Mouse (Mus musculus) frontal cortex, adult 2 months (tissue): ENCODE results near the gene Ism1. TPM values are rescaled to one million over a fixed set of nuclear protein-coding genes. Genes with fewer than 3 reads are reported as not detected.

Experiments
- DNase-seq, 2 experiments: peaks; one replicate each; pipeline ENCODE4 v3.0.0; 2022; ENCODE audit warnings: low spot score in 1 of 2; ENCODE audit errors: extremely low spot score in 1 of 2
- polyA plus RNA-seq: library from polyadenylated mRNA; depleted of rRNA; stranded (reverse); fragments of >200 nt; gene quantifications from 2 replicates; pipeline ENCODE4 v1.2.3, GENCODE M21; 2012; rRNA removed

Gene Ism1
- polyA plus RNA-seq, 1 experiment, result 3.9 TPM

DNA sequence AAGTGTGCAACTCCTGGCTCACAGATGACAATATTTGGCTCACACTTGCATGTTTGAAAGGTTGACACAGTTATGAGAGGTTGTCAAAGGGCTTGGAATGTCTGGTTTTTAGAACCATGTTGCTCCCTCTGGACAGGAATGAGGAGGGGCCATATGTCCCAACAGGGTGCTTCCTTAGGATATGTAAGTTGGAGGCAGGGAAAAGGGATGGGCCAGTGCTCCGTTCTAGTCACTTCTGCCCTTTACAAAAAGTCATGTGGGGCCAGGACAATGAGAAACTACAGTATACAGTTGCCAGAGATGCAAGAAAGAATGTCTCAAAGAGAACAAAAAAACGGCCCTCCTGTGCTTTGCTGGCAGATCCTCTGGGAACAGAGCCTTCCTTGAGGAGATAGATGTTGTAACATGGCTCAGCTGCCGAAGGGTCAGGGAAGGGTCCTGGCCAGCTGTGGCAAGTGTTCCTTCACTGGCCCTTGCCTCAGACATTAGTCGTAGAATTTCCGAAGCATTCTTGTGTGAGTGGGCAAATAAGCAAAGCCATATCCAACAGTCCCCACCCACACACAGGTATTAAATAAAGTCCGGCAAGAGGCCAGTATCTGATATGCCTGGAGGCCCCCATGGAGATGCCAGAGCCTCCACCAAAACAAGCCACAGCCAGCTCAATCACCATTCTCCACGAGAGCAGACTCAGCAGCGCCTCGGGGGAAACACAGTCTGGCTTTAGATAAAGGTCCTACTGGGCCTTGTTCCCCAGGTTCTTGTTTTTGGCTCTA is 114.6 kb downstream of the Ism1 start:
- no peak for DNase-seq

DNA sequence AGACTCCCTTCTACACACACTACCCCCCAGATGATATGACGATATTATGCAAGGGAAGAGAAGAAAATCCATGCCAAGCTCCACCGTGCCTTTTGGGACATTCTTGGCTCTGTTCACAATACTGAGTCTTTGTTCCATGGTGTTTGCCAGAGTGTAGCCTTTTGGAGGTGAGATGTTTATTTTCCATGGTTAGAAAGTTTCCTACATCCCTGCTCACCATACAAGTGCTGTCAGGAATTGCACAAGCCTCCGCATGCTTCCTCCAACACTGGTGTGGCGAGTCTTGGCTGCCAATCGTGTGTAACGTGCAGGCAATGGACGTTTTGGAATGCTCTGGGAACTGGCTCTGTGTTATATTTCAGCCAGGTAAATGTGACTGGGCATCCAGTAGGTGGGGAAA is 126.1 kb downstream of the Ism1 start:
- no peak for DNase-seq

GRCm38 (mm10) chr2:139807887-139808286 is 129.9 kb downstream of the Ism1 start:
- DNase-seq, result no peak

Other genes starting within 250 kb of the Ism1 start
- gene Sptlc3, start 184.3 kb upstream of the Ism1 start, polyA plus RNA-seq, result not detected in 2 replicates